Comparison of ENCODE assay signal across 10 mouse cellular contexts in the genomic region with DNA sequence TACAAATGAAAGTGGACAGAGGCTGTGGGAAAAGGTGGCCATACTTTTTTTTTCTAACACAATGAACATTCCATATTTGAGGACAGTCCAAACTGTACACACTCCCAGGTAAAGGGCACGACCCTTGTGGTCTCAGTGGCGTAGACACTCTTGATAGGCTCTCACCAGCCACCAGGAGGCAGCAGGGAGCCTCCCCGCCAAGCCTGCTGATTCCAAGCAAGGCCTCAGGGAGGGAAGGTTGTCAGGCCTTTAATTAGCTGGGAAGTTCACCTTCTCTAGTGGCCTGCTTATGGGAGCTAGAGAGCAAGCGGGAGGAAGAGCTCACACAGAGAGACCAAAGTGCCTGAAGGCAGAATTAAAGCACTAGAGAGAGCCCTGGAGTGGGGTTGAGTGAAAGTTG.
A peak's percentile ranks its signal among the peaks of the same experiment; 100 is the strongest.
DNase-seq lines count a peak whose midpoint lies in the region; ATAC-seq and TF ChIP-seq lines count a peak whose summit lies in the region.
"Had no signal": no experiment of that assay in that cellular context is flagged by ENCODE, and none has a peak within 500 bp of the region (broad histone marks: within the 10 kb centered on the region; RNA-seq: fewer than 3 reads in every experiment).

No protein-coding gene starts in this region.

- H3K36me3 ChIP-seq in forebrain, postnatal 0 days (ENCODE audit: insufficient read depth), result no peaks in the 10 kb centered on the region
- H3K36me3 ChIP-seq in forebrain, embryonic 15.5 days, result no peaks in the 10 kb centered on the region
- H3K36me3 ChIP-seq in stomach, postnatal 0 days (ENCODE audit: control insufficient read depth, insufficient read depth, low read length), result no peaks in the 10 kb centered on the region
- H3K36me3 ChIP-seq: intestine, embryonic 15.5 days; lung, embryonic 15.5 days had no signal

- TF ChIP-seq EP300 in stomach, postnatal 0 days (optimal IDR thresholded peaks at IDR 0.05), result no peak

- H3K4me3 ChIP-seq in forebrain, postnatal 0 days (ENCODE audit: low read depth, low read length), result no peak overlapping the region
- H3K4me3 ChIP-seq in forebrain, embryonic 15.5 days, result no peak overlapping the region
- no peak overlapping the region for H3K4me3 ChIP-seq in lung, adult 2 months (replicated peaks; ENCODE audit: extremely low read depth, low read depth, low read length)
- no peak overlapping the region for H3K4me3 ChIP-seq in stomach, postnatal 0 days (ENCODE audit: low read depth, low read length)
- H3K4me3 ChIP-seq: intestine, embryonic 15.5 days; lung, embryonic 15.5 days had no signal

- no peaks in the 10 kb centered on the region for H3K27me3 ChIP-seq in forebrain, postnatal 0 days (ENCODE audit: insufficient read depth, low read length)
- no peaks in the 10 kb centered on the region for H3K27me3 ChIP-seq in forebrain, embryonic 15.5 days
- H3K27me3 ChIP-seq in stomach, postnatal 0 days (ENCODE audit: control insufficient read depth, insufficient read depth, low read length), result no peaks in the 10 kb centered on the region
- H3K27me3 ChIP-seq: intestine, embryonic 15.5 days; lung, embryonic 15.5 days had no signal

- WGBS in forebrain, postnatal 0 days, result 41% methylated on average over 4 of the region's 4 CpGs
- WGBS in forebrain, embryonic 15.5 days, result 43% methylated on average over 4 of the region's 4 CpGs
- 64% methylated on average over 4 of the region's 4 CpGs for WGBS in lung, adult 2 months
- WGBS in stomach, postnatal 0 days, result 56% methylated on average over 4 of the region's 4 CpGs

- H3K27ac ChIP-seq in forebrain, postnatal 0 days (ENCODE audit: low read depth, low read length), result no peak overlapping the region
- H3K27ac ChIP-seq in forebrain, embryonic 15.5 days (replicated peaks), result no peak overlapping the region
- H3K27ac ChIP-seq in stomach, postnatal 0 days (replicated peaks), result no peak overlapping the region
- H3K27ac ChIP-seq: intestine, embryonic 15.5 days; lung, embryonic 15.5 days had no signal

- ATAC-seq in forebrain, postnatal 0 days, result no peak
- no peak for ATAC-seq in forebrain, embryonic 15.5 days (replicated peaks)
- ATAC-seq in stomach, postnatal 0 days (ENCODE audit: low FRiP score, low TSS enrichment), result 0 out of 2 replicates have a peak, but pooled peaks have one; percentile 55
- ATAC-seq in activated CD4-positive, CD25-positive, alpha-beta regulatory T cell, adult 4 months, result no peak
- ATAC-seq: intestine, embryonic 15.5 days had no signal

- H3K9ac ChIP-seq in forebrain, postnatal 0 days, result no peak overlapping the region
- H3K9ac ChIP-seq in forebrain, embryonic 15.5 days (replicated peaks), result no peak overlapping the region
- H3K9ac ChIP-seq in stomach, postnatal 0 days (ENCODE audit: low read length), result no peak overlapping the region
- H3K9ac ChIP-seq: intestine, embryonic 15.5 days; lung, embryonic 15.5 days had no signal

- no peak overlapping the region for H3K4me2 ChIP-seq in forebrain, postnatal 0 days (ENCODE audit: low read depth)
- no peak overlapping the region for H3K4me2 ChIP-seq in forebrain, embryonic 15.5 days (replicated peaks)
- no peak overlapping the region for H3K4me2 ChIP-seq in stomach, postnatal 0 days (replicated peaks; ENCODE audit: low read depth)
- H3K4me2 ChIP-seq: intestine, embryonic 15.5 days; lung, embryonic 15.5 days had no signal

- H3K4me1 ChIP-seq in forebrain, postnatal 0 days (ENCODE audit: insufficient read depth), result no peaks in the 10 kb centered on the region
- peaks cover 14% of the 10 kb centered on the region for H3K4me1 ChIP-seq in forebrain, embryonic 15.5 days
- H3K4me1 ChIP-seq in lung, adult 2 months (ENCODE audit: control insufficient read depth, insufficient read depth, low read length), result no peaks in the 10 kb centered on the region
- no peaks in the 10 kb centered on the region for H3K4me1 ChIP-seq in stomach, postnatal 0 days (replicated peaks; ENCODE audit: control insufficient read depth, insufficient read depth)

- TF ChIP-seq POLR2A in lung, adult 2 months (IDR thresholded peaks at IDR 0.05; ENCODE audit: borderline replicate concordance, extremely low read depth, low read depth, low read length), result no peak
- TF ChIP-seq POLR2A in brain, embryonic 14.5 days (IDR thresholded peaks at IDR 0.05; ENCODE audit: borderline replicate concordance, extremely low read depth, insufficient read depth, insufficient read length, poor library complexity, severe bottlenecking), result no peak

- no peak for DNase-seq in forebrain, postnatal 0 days
- no peak for DNase-seq in lung, adult 2 months
- no peak for DNase-seq in lung, postnatal 14 days
- DNase-seq in brain, embryonic 14.5 days (ENCODE audit: low read depth), result peak; percentile 53
- DNase-seq in stomach, postnatal 0 days (ENCODE audit: low spot score), result peak; percentile 43
- DNase-seq in MN1 (ENCODE audit: low spot score), result no peak

- no peaks in the 10 kb centered on the region for H3K9me3 ChIP-seq in forebrain, postnatal 0 days (ENCODE audit: low read length)
- H3K9me3 ChIP-seq in forebrain, embryonic 15.5 days, result no peaks in the 10 kb centered on the region
- H3K9me3 ChIP-seq in stomach, postnatal 0 days (ENCODE audit: control insufficient read depth, low read length), result no peaks in the 10 kb centered on the region
- H3K9me3 ChIP-seq: intestine, embryonic 15.5 days; lung, embryonic 15.5 days had no signal

- TF ChIP-seq CTCF in forebrain, postnatal 0 days (IDR thresholded peaks at IDR 0.05; ENCODE audit: low read depth), result peak; percentile 70
- TF ChIP-seq CTCF in lung, adult 2 months (IDR thresholded peaks at IDR 0.05; ENCODE audit: insufficient read depth, low read length), result 0 out of 2 replicates have a peak, but pooled peaks have one; percentile 32
- TF ChIP-seq CTCF in brain, embryonic 14.5 days (IDR thresholded peaks at IDR 0.05; ENCODE audit: borderline replicate concordance, extremely low read depth, insufficient read depth, insufficient read length), result peak; percentile 61; the same call in 1 of the 2 replicates
- TF ChIP-seq CTCF in stomach, postnatal 0 days (IDR thresholded peaks at IDR 0.05; ENCODE audit: low read depth), result peak; percentile 72

Comparison
In these comparisons a context has a peak if more than half of its experiments do, and no peak if none do; other contexts are left out.
1. DNase-seq: peak in brain, embryonic 14.5 days (single experiment) and stomach, postnatal 0 days (single experiment); none in forebrain, postnatal 0 days (single experiment), lung, adult 2 months (single experiment), lung, postnatal 14 days (single experiment) and MN1 (single experiment).
2. Peak in every context shown above with its lines, with median percentiles within 50 percentile points of each other: CTCF ChIP-seq.